Mouse (Mus musculus) heart, embryonic 11.5 days (tissue): ENCODE results near the gene Arhgap11a. TPM values are rescaled to one million over a fixed set of nuclear protein-coding genes. Genes with fewer than 3 reads are reported as not detected.

Source experiments
- ATAC-seq: fragments of 200-750 bp; cut with Nextera tagmentation; replicated peaks from 2 replicates; pipeline ENCODE4 v1.8.0; 2017; ENCODE audit warnings: moderate library complexity; ENCODE audit not compliant: insufficient number of reproducible peaks, low FRiP score, low TSS enrichment
- H3K27ac ChIP-seq: fragments of 300-500 bp; sonication (generic); 2 replicates; pipeline ENCODE4 v1.5.1; 2014; ENCODE audit warnings: mild to moderate bottlenecking, low read depth, low read length
- H3K27me3 ChIP-seq: fragments of 300-500 bp; sonication (generic); 2 replicates; pipeline ENCODE4 v1.6.1; 2014; ENCODE audit warnings: mild to moderate bottlenecking, low read length, mixed read lengths; ENCODE audit not compliant: control insufficient read depth, insufficient read depth
- H3K36me3 ChIP-seq: fragments of 300-500 bp; sonication (generic); 2 replicates; pipeline ENCODE4 v1.6.1; 2014; ENCODE audit warnings: mild to moderate bottlenecking, low read length, moderate library complexity, mixed read lengths; ENCODE audit not compliant: control insufficient read depth, insufficient read depth
- H3K4me1 ChIP-seq: fragments of 300-500 bp; sonication (generic); 2 replicates; pipeline ENCODE4 v1.6.1; 2014; ENCODE audit warnings: low read length; ENCODE audit not compliant: control insufficient read depth, insufficient read depth
- H3K4me2 ChIP-seq: fragments of 300-500 bp; sonication (generic); 2 replicates; pipeline ENCODE4 v1.6.1; 2014; ENCODE audit warnings: mild to moderate bottlenecking, moderate library complexity
- H3K4me3 ChIP-seq: fragments of 300-500 bp; sonication (generic); 2 replicates; pipeline ENCODE4 v1.5.1; 2014; ENCODE audit warnings: low read depth, low read length
- H3K9ac ChIP-seq: fragments of 300-500 bp; sonication (generic); 2 replicates; pipeline ENCODE4 v1.6.1; 2014; ENCODE audit warnings: mild to moderate bottlenecking, low read depth, low read length, moderate library complexity
- H3K9me3 ChIP-seq: fragments of 300-500 bp; sonication (generic); replicated peaks from 2 replicates; pipeline ENCODE4 v1.6.1; 2016; ENCODE audit warnings: low read length; ENCODE audit not compliant: control insufficient read depth
- WGBS: fragments of 180-500 bp; shearing (Covaris S2); extraction: QIAGEN DNeasy Blood & Tissue Kit; methylation state at CpG from one replicate; pipeline ENCODE4 v1.1.7; 2014; ENCODE audit not compliant: insufficient replicate concordance; 5-methylcytosine and 5-hydroxymethylcytosine counted together
- polyA plus RNA-seq: library from polyadenylated mRNA; unstranded; fragments of >200 nt; fragmentation: Nextera tagmentation; extraction: Ambion mirVana; gene quantifications from 2 replicates; pipeline ENCODE4 v1.2.1, GENCODE M21; 2014

Arhgap11a gene
- polyA plus RNA-seq, 1 experiment from 2014 or later = 3.9 TPM

GRCm38 (mm10) chr2:113803753-113804152, 44.7 kb downstream of the Arhgap11a start:
- no peak overlapping the region for H3K4me2 ChIP-seq
- no peaks in the 10 kb centered on the region for H3K27me3 ChIP-seq
- H3K9ac ChIP-seq = no peak overlapping the region
- H3K4me1 ChIP-seq = no peaks in the 10 kb centered on the region; the same call in 1 of the 2 replicates
- no peak overlapping the region for H3K4me3 ChIP-seq
- no peaks in the 10 kb centered on the region for H3K9me3 ChIP-seq
- 33% methylated on average over 1 of the region's 1 CpGs for WGBS
- no peak overlapping the region for H3K27ac ChIP-seq
- no peaks in the 10 kb centered on the region for H3K36me3 ChIP-seq
- ATAC-seq = no peak

GRCm38 (mm10) chr2:113800846-113801245, 47.6 kb downstream of the Arhgap11a start:
- Histone ChIP-seq H3K27ac (no peak overlapping the region), H3K27me3 (no peaks in the 10 kb centered on the region), H3K9me3 (no peaks in the 10 kb centered on the region), H3K36me3 (no peaks in the 10 kb centered on the region), H3K4me3 (no peak overlapping the region), H3K4me1 (no peaks in the 10 kb centered on the region), H3K9ac (no peak overlapping the region), H3K4me2 (no peak overlapping the region)
- WGBS = 74% methylated on average over 5 of the region's 5 CpGs
- ATAC-seq = no peak

GRCm38 (mm10) chr2:113798605-113799004, 49.9 kb downstream of the Arhgap11a start:
- Histone ChIP-seq H3K36me3 (no peaks in the 10 kb centered on the region), H3K9ac (no peak overlapping the region), H3K27me3 (no peaks in the 10 kb centered on the region), H3K9me3 (no peaks in the 10 kb centered on the region), H3K27ac (no peak overlapping the region), H3K4me3 (no peak overlapping the region), H3K4me2 (no peak overlapping the region), H3K4me1 (no peaks in the 10 kb centered on the region)
- no peak for ATAC-seq
- 66% methylated on average over 13 of the region's 13 CpGs for WGBS

GRCm38 (mm10) chr2:113795186-113795585, 53.3 kb downstream of the Arhgap11a start:
- H3K9me3 ChIP-seq = no peaks in the 10 kb centered on the region
- H3K4me1 ChIP-seq = no peaks in the 10 kb centered on the region
- no peak overlapping the region for H3K4me2 ChIP-seq
- H3K27ac ChIP-seq = no peak overlapping the region
- ATAC-seq = no peak
- no peak overlapping the region for H3K4me3 ChIP-seq
- 83% methylated on average over 4 of the region's 4 CpGs for WGBS
- no peaks in the 10 kb centered on the region for H3K36me3 ChIP-seq
- H3K27me3 ChIP-seq = no peaks in the 10 kb centered on the region
- no peak overlapping the region for H3K9ac ChIP-seq

GRCm38 (mm10) chr2:113793521-113793920, 54.9 kb downstream of the Arhgap11a start:
- H3K4me1 ChIP-seq = no peaks in the 10 kb centered on the region
- no peak overlapping the region for H3K4me3 ChIP-seq
- no peaks in the 10 kb centered on the region for H3K9me3 ChIP-seq
- no peak overlapping the region for H3K9ac ChIP-seq
- H3K36me3 ChIP-seq = no peaks in the 10 kb centered on the region
- no peak overlapping the region for H3K27ac ChIP-seq
- no peak overlapping the region for H3K4me2 ChIP-seq
- WGBS = 77% methylated on average over 3 of the region's 3 CpGs
- H3K27me3 ChIP-seq = no peaks in the 10 kb centered on the region
- no peak for ATAC-seq

- no peak overlapping the region for H3K27ac ChIP-seq
- H3K9me3 ChIP-seq = no peaks in the 10 kb centered on the region
- 82% methylated on average over 4 of the region's 4 CpGs for WGBS
- no peak overlapping the region for H3K9ac ChIP-seq
- no peaks in the 10 kb centered on the region for H3K4me1 ChIP-seq
- no peak overlapping the region for H3K4me2 ChIP-seq
- H3K36me3 ChIP-seq = no peaks in the 10 kb centered on the region
- H3K27me3 ChIP-seq = no peaks in the 10 kb centered on the region
- no peak for ATAC-seq
- H3K4me3 ChIP-seq = no peak overlapping the region
Observed at GRCm38 (mm10) chr2:113788821-113789387, 59.6 kb downstream of the Arhgap11a start.

- Histone ChIP-seq H3K4me2 (no peak overlapping the region), H3K9me3 (no peaks in the 10 kb centered on the region), H3K9ac (no peak overlapping the region), H3K4me3 (no peak overlapping the region), H3K4me1 (no peaks in the 10 kb centered on the region), H3K36me3 (no peaks in the 10 kb centered on the region), H3K27me3 (no peaks in the 10 kb centered on the region), H3K27ac (no peak overlapping the region)
- no peak for ATAC-seq
- 76% methylated on average over 4 of the region's 4 CpGs for WGBS
Observed at GRCm38 (mm10) chr2:113787882-113788281, 60.6 kb downstream of the Arhgap11a start.

GRCm38 (mm10) chr2:113784851-113785250, 63.6 kb downstream of the Arhgap11a start:
- Histone ChIP-seq H3K27ac (no peak overlapping the region), H3K9ac (no peak overlapping the region), H3K36me3 (no peaks in the 10 kb centered on the region), H3K4me1 (no peaks in the 10 kb centered on the region), H3K4me3 (no peak overlapping the region), H3K4me2 (no peak overlapping the region), H3K27me3 (no peaks in the 10 kb centered on the region), H3K9me3 (no peaks in the 10 kb centered on the region)
- 35% methylated on average over 3 of the region's 3 CpGs for WGBS
- no peak for ATAC-seq

GRCm38 (mm10) chr2:113781521-113781920, 66.9 kb downstream of the Arhgap11a start:
- Histone ChIP-seq H3K4me3 (no peak overlapping the region), H3K4me1 (no peaks in the 10 kb centered on the region), H3K9me3 (no peaks in the 10 kb centered on the region), H3K4me2 (no peak overlapping the region), H3K9ac (no peak overlapping the region), H3K27ac (no peak overlapping the region), H3K36me3 (no peaks in the 10 kb centered on the region), H3K27me3 (no peaks in the 10 kb centered on the region)
- ATAC-seq = no peak
- WGBS = 65% methylated on average over 4 of the region's 4 CpGs
